Mouse (Mus musculus) limb, embryonic 12.5 days (tissue): ENCODE results near the gene Gm10354. TPM values are rescaled to one million over a fixed set of nuclear protein-coding genes. Genes with fewer than 3 reads are reported as not detected.
"Not testable (repeated sequence)": the region's sequence is repeated elsewhere in the genome, so short reads cannot be mapped to it uniquely, and the experiment has no call there.

Source experiments
- ATAC-seq: fragments of 200-750 bp; cut with Nextera tagmentation; 2 replicates; pipeline ENCODE4 v1.8.0; 2017; ENCODE audit warnings: low read depth, moderate TSS enrichment; ENCODE audit not compliant: insufficient number of reproducible peaks, insufficient read depth, low FRiP score, low TSS enrichment
- H3K27ac ChIP-seq: fragments of 300-500 bp; sonication (generic); 2 replicates; pipeline ENCODE4 v1.5.1; 2016; ENCODE audit warnings: mild to moderate bottlenecking, moderate library complexity
- H3K27me3 ChIP-seq: fragments of 300-500 bp; sonication (generic); 2 replicates; pipeline ENCODE4 v1.6.1; 2016; ENCODE audit warnings: mild to moderate bottlenecking, moderate library complexity
- H3K36me3 ChIP-seq: fragments of 300-500 bp; sonication (generic); 2 replicates; pipeline ENCODE4 v1.6.1; 2016; ENCODE audit warnings: mild to moderate bottlenecking, moderate library complexity
- H3K4me1 ChIP-seq: fragments of 300-500 bp; sonication (generic); replicated peaks from 2 replicates; pipeline ENCODE4 v1.6.1; 2016
- H3K4me2 ChIP-seq: fragments of 300-500 bp; sonication (generic); 2 replicates; pipeline ENCODE4 v1.6.1; 2016; ENCODE audit warnings: mild to moderate bottlenecking, moderate library complexity
- H3K4me3 ChIP-seq: fragments of 300-500 bp; sonication (generic); replicated peaks from 2 replicates; pipeline ENCODE4 v1.5.1; 2016; ENCODE audit warnings: mild to moderate bottlenecking
- H3K9ac ChIP-seq: fragments of 300-500 bp; sonication (generic); replicated peaks from 2 replicates; pipeline ENCODE4 v1.6.1; 2016; ENCODE audit warnings: mild to moderate bottlenecking, moderate library complexity
- H3K9me3 ChIP-seq: fragments of 300-500 bp; sonication (generic); 2 replicates; pipeline ENCODE4 v1.6.1; 2016; ENCODE audit warnings: mild to moderate bottlenecking, moderate library complexity
- WGBS: fragments of 180-500 bp; shearing (Covaris S2); methylation state at CpG from one replicate; pipeline ENCODE4 v1.1.7; 2016; 5-methylcytosine and 5-hydroxymethylcytosine counted together
- polyA plus RNA-seq: library from polyadenylated mRNA; unstranded; fragments of >200 nt; fragmentation: Nextera tagmentation; extraction: Ambion mirVana; gene quantifications from 2 replicates; pipeline ENCODE4 v1.2.1, GENCODE M21; 2016

Gene Gm10354
- not detected in 2 replicates for polyA plus RNA-seq

- H3K4me3 ChIP-seq, H3K27ac ChIP-seq, H3K9ac ChIP-seq, H3K27me3 ChIP-seq, H3K4me1 ChIP-seq, H3K4me2 ChIP-seq, H3K36me3 ChIP-seq, ATAC-seq: not testable (repeated sequence)
- 26% methylated on average over 1 of the region's 1 CpGs for WGBS
- H3K9me3 ChIP-seq, result peaks cover 37% of the 10 kb centered on the region
Measured at GRCm38 (mm10) chr5:14978835-14979234, at the start of gene Gm10354. Gm10354 (minus strand) TSS chr5:14978935.

- not testable (repeated sequence) for H3K9ac ChIP-seq, H3K4me1 ChIP-seq, H3K27ac ChIP-seq, H3K36me3 ChIP-seq, ATAC-seq, H3K4me3 ChIP-seq, H3K27me3 ChIP-seq, H3K4me2 ChIP-seq
- WGBS, result 80% methylated on average over 1 of the region's 1 CpGs
- peaks cover 50% of the 10 kb centered on the region for H3K9me3 ChIP-seq
Measured at GRCm38 (mm10) chr5:15024316-15024715, 45.6 kb upstream of the Gm10354 start.

GRCm38 (mm10) chr5:15020067-15020466 is 41.3 kb upstream of the Gm10354 start:
- not testable (repeated sequence) for H3K4me2 ChIP-seq, H3K27ac ChIP-seq, H3K27me3 ChIP-seq, H3K4me3 ChIP-seq, H3K9ac ChIP-seq, H3K36me3 ChIP-seq, ATAC-seq, H3K4me1 ChIP-seq
- H3K9me3 ChIP-seq, result peaks cover 39% of the 10 kb centered on the region
- whole genome bisulfite sequencing, result 70% methylated on average over 2 of the region's 2 CpGs

GRCm38 (mm10) chr5:15010639-15011582 is 32.2 kb upstream of the Gm10354 start:
- ATAC-seq, H3K9ac ChIP-seq, H3K4me3 ChIP-seq, H3K4me1 ChIP-seq, H3K27me3 ChIP-seq, H3K4me2 ChIP-seq, H3K36me3 ChIP-seq, H3K27ac ChIP-seq: not testable (repeated sequence)
- H3K9me3 ChIP-seq, result peaks cover 24% of the 10 kb centered on the region
- 84% methylated on average over 11 of the region's 11 CpGs for WGBS

- H3K27me3 ChIP-seq, H3K4me3 ChIP-seq, H3K4me2 ChIP-seq, H3K27ac ChIP-seq, H3K4me1 ChIP-seq, H3K36me3 ChIP-seq, ATAC-seq, H3K9ac ChIP-seq: not testable (repeated sequence)
- 56% methylated on average over 3 of the region's 3 CpGs for WGBS
- H3K9me3 ChIP-seq, result peaks cover 38% of the 10 kb centered on the region
Measured at GRCm38 (mm10) chr5:15006907-15007306, 28.2 kb upstream of the Gm10354 start.

- ATAC-seq, H3K27ac ChIP-seq: not testable (repeated sequence)
- WGBS, result 70% methylated on average over 3 of the region's 3 CpGs
Measured at GRCm38 (mm10) chr5:15006288-15006687, 27.6 kb upstream of the Gm10354 start.

GRCm38 (mm10) chr5:15005584-15005983 is 26.8 kb upstream of the Gm10354 start:
- peak; percentile 69; the same call in 1 of the 2 replicates for ATAC-seq
- 72% methylated on average over 3 of the region's 4 CpGs for WGBS

More at GRCm38 (mm10) chr5:15006288-15006687, 27.6 kb upstream of the Gm10354 start:
- H3K4me2 ChIP-seq, H3K27me3 ChIP-seq, H3K36me3 ChIP-seq, H3K4me3 ChIP-seq, H3K9ac ChIP-seq, H3K4me1 ChIP-seq: not testable (repeated sequence)
- H3K9me3 ChIP-seq, result peaks cover 34% of the 10 kb centered on the region

GRCm38 (mm10) chr5:15004569-15005562 is 26.1 kb upstream of the Gm10354 start:
- H3K27ac ChIP-seq, H3K4me3 ChIP-seq, H3K4me2 ChIP-seq, H3K27me3 ChIP-seq, H3K4me1 ChIP-seq, H3K9ac ChIP-seq, H3K36me3 ChIP-seq: not testable (repeated sequence)
- peak; percentile 90 for ATAC-seq
- H3K9me3 ChIP-seq, result peaks cover 31% of the 10 kb centered on the region
- WGBS, result 77% methylated on average over 5 of the region's 5 CpGs

More at GRCm38 (mm10) chr5:15005584-15005983, 26.8 kb upstream of the Gm10354 start:
- not testable (repeated sequence) for H3K36me3 ChIP-seq, H3K27ac ChIP-seq, H3K4me2 ChIP-seq, H3K4me3 ChIP-seq, H3K9ac ChIP-seq, H3K4me1 ChIP-seq, H3K27me3 ChIP-seq
- peaks cover 27% of the 10 kb centered on the region for H3K9me3 ChIP-seq

- H3K4me3 ChIP-seq, H3K4me2 ChIP-seq, H3K9ac ChIP-seq, H3K27ac ChIP-seq, H3K27me3 ChIP-seq, H3K36me3 ChIP-seq, H3K4me1 ChIP-seq, ATAC-seq: not testable (repeated sequence)
- H3K9me3 ChIP-seq, result peaks cover 35% of the 10 kb centered on the region
- 75% methylated on average over 9 of the region's 9 CpGs for WGBS
Measured at GRCm38 (mm10) chr5:14998077-14998476, 19.3 kb upstream of the Gm10354 start.

- not testable (repeated sequence) for H3K9ac ChIP-seq, ATAC-seq, H3K4me1 ChIP-seq, H3K36me3 ChIP-seq, H3K27me3 ChIP-seq, H3K4me2 ChIP-seq, H3K4me3 ChIP-seq, H3K27ac ChIP-seq
- WGBS, result 83% methylated on average over 4 of the region's 4 CpGs
- peaks cover 33% of the 10 kb centered on the region for H3K9me3 ChIP-seq
Measured at GRCm38 (mm10) chr5:14997556-14997955, 18.8 kb upstream of the Gm10354 start.
